Mouse (Mus musculus): ENCODE results near the gene Cadm1.

GRCm38 (mm10) chr9:47715415-47715814 lies 185.4 kb downstream of the Cadm1 start:
- TF ChIP-seq POLR2A (IDR thresholded peaks at IDR 0.05; ENCODE audit: borderline replicate concordance, control insufficient read depth, low read depth, low read length) (no peak), CTCF (IDR thresholded peaks at IDR 0.05; ENCODE audit: control insufficient read depth, insufficient read depth, low read length) (no peak)
